Mouse (Mus musculus): Measurements from ENCODE around the gene Abca13. TPM values are rescaled to one million over a fixed set of nuclear protein-coding genes. Genes with fewer than 3 reads are reported as not detected.
"Not testable (repeated sequence)": the region's sequence is repeated elsewhere in the genome, so short reads cannot be mapped to it uniquely, and the experiment has no call there.

The Abca13 gene
- polyA plus RNA-seq, 1 experiment from 2014 or later: not detected

DNA sequence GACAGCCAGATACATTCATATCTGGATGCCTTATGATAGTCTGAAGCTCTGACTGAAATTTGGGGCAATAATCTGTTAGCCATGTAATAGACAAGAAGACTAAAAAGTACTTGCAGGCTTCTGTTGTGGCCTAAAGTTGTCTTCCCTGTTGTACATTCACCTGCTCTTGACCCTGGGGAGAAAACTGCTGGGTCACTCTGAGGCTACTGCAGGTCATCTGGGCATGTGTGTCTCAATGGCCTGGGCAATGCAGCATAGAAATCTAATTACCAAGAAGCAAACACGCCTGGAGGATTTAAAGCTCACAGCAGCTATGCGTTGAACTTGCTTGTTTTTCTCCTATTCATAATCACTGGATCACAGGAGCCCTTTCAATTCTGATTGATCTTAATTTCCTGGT is 8.1 kb downstream of the Abca13 start:
- Histone ChIP-seq H3K27me3 (no peaks in the 10 kb centered on the region), H3K9me3 (no peaks in the 10 kb centered on the region), H3K4me2 (replicated peaks) (no peak overlapping the region), H3K36me3 (no peaks in the 10 kb centered on the region), H3K27ac (replicated peaks) (no peak overlapping the region), H3K9ac (replicated peaks) (no peak overlapping the region), H3K4me3 (no peak overlapping the region), H3K4me1 (no peaks in the 10 kb centered on the region)
- ATAC-seq (ENCODE audit: low FRiP score, low read depth): no peak
- WGBS: 66% methylated on average over 2 of the region's 2 CpGs

GRCm38 (mm10) chr11:9210707-9211106 is 19.0 kb downstream of the Abca13 start:
- H3K9ac ChIP-seq (replicated peaks): no peak overlapping the region
- H3K27ac ChIP-seq (replicated peaks): no peak overlapping the region
- H3K9me3 ChIP-seq: no peaks in the 10 kb centered on the region
- no peaks in the 10 kb centered on the region for H3K4me1 ChIP-seq
- no peaks in the 10 kb centered on the region for H3K27me3 ChIP-seq
- no peak overlapping the region for H3K4me2 ChIP-seq (replicated peaks)
- ATAC-seq (ENCODE audit: low FRiP score, low read depth): no peak
- H3K36me3 ChIP-seq: no peaks in the 10 kb centered on the region
- WGBS: 68% methylated on average over 8 of the region's 8 CpGs
- H3K4me3 ChIP-seq: no peak overlapping the region

- Histone ChIP-seq H3K4me1 (no peaks in the 10 kb centered on the region), H3K36me3 (no peaks in the 10 kb centered on the region), H3K27me3 (no peaks in the 10 kb centered on the region), H3K4me2 (replicated peaks) (no peak overlapping the region), H3K9me3 (no peaks in the 10 kb centered on the region), H3K27ac (replicated peaks) (no peak overlapping the region), H3K4me3 (no peak overlapping the region), H3K9ac (replicated peaks) (no peak overlapping the region)
- WGBS: 93% methylated on average over 9 of the region's 9 CpGs
- ATAC-seq (ENCODE audit: low FRiP score, low read depth): no peak
These were observed 21.8 kb downstream of the Abca13 start for GRCm38 (mm10) chr11:9213580-9213979.

GRCm38 (mm10) chr11:9216252-9216651 is 24.5 kb downstream of the Abca13 start:
- Histone ChIP-seq H3K9me3 (no peaks in the 10 kb centered on the region), H3K4me2 (replicated peaks) (no peak overlapping the region), H3K4me1 (no peaks in the 10 kb centered on the region), H3K27ac (replicated peaks) (no peak overlapping the region), H3K4me3 (no peak overlapping the region), H3K27me3 (no peaks in the 10 kb centered on the region), H3K36me3 (no peaks in the 10 kb centered on the region), H3K9ac (replicated peaks) (no peak overlapping the region)
- ATAC-seq (ENCODE audit: low FRiP score, low read depth): no peak
- 27% methylated on average over 4 of the region's 4 CpGs for WGBS

DNA sequence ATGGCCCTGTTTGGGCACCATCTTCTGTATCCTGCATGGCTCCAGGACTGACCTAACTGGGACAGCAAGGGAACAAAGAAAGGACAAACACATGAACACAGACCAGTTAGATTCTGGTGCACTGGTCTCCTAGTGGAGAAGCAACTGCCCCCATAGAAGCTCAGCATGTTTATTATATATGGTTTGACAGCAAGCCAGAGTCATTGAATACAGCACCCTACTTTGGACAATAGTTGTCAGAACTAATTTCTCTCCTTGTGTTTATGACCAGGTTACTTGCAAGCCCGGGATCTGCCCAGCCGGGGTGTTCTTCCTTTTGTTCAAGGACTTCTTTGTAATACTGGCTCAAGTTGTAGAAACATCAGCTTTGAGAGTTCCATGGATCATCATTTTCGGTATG is 28.8 kb downstream of the Abca13 start:
- Histone ChIP-seq H3K36me3 (no peaks in the 10 kb centered on the region), H3K9ac (replicated peaks) (no peak overlapping the region), H3K9me3 (no peaks in the 10 kb centered on the region), H3K4me3 (no peak overlapping the region), H3K27me3 (no peaks in the 10 kb centered on the region), H3K4me1 (no peaks in the 10 kb centered on the region), H3K4me2 (replicated peaks) (no peak overlapping the region), H3K27ac (replicated peaks) (no peak overlapping the region)
- no peak for ATAC-seq (ENCODE audit: low FRiP score, low read depth)
- WGBS: 91% methylated on average over 3 of the region's 3 CpGs

- no peak overlapping the region for H3K4me2 ChIP-seq (replicated peaks)
- no peaks in the 10 kb centered on the region for H3K4me1 ChIP-seq
- H3K4me3 ChIP-seq: no peak overlapping the region
- H3K27me3 ChIP-seq: no peaks in the 10 kb centered on the region
- 95% methylated on average over 1 of the region's 1 CpGs for WGBS
- H3K9me3 ChIP-seq: no peaks in the 10 kb centered on the region
- H3K27ac ChIP-seq (replicated peaks): no peak overlapping the region
- no peaks in the 10 kb centered on the region for H3K36me3 ChIP-seq
- no peak overlapping the region for H3K9ac ChIP-seq (replicated peaks)
- no peak for ATAC-seq (ENCODE audit: low FRiP score, low read depth)
These were observed 29.9 kb downstream of the Abca13 start for GRCm38 (mm10) chr11:9221646-9222045.

DNA sequence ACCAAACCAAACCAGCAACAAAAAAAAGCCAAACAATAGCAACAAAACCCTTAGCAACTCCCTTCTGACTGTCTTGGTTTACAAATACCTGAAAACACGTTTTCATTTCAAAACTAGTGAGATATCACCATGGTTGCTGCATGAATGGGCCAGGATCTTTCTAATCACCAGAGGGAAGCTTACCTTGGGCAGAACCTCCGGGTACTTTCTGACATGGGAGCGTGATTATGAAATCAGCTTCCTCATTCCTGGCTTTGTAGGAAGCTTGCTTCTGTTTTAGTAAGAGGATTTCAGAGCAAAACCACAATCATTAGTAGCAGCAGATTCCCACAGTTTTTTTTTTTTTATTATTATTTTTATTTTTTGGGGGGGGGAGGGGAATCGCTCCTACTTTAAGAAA is 34.7 kb downstream of the Abca13 start:
- ATAC-seq (ENCODE audit: low FRiP score, low read depth): no peak
- WGBS: 83% methylated on average over 4 of the region's 4 CpGs

DNA sequence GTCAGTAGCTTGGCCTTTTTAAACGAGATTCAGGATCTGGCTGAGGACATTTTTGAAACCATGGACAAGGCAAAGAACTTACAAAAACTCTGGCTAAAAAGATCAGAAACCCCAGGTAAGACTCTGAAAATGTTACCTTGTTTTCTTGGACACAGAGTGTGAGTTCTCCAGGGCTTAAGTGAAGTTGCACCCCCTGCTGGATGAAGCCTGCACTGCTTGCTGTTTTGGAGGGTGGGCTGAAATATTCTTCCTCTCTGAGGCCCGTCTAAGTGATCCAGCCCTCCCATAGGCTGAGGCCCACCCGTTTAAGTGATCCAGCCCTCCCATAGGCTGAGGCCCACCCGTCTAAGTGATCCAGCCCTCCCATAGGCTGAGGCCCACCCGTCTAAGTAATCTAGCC is 57.9 kb downstream of the Abca13 start:
- not testable (repeated sequence) for H3K4me1 ChIP-seq; H3K27ac ChIP-seq (replicated peaks); H3K4me3 ChIP-seq; H3K9me3 ChIP-seq; H3K27me3 ChIP-seq; H3K4me2 ChIP-seq (replicated peaks); ATAC-seq (ENCODE audit: low FRiP score, low read depth); H3K36me3 ChIP-seq; H3K9ac ChIP-seq (replicated peaks)
- 82% methylated on average over 5 of the region's 5 CpGs for WGBS

More for the DNA sequence above, 34.7 kb downstream of the Abca13 start:
- no peaks in the 10 kb centered on the region for H3K4me1 ChIP-seq
- H3K4me2 ChIP-seq (replicated peaks): no peak overlapping the region
- no peaks in the 10 kb centered on the region for H3K36me3 ChIP-seq
- no peak overlapping the region for H3K4me3 ChIP-seq
- H3K27ac ChIP-seq (replicated peaks): no peak overlapping the region
- H3K27me3 ChIP-seq: no peaks in the 10 kb centered on the region
- no peak overlapping the region for H3K9ac ChIP-seq (replicated peaks)
- H3K9me3 ChIP-seq: no peaks in the 10 kb centered on the region

DNA sequence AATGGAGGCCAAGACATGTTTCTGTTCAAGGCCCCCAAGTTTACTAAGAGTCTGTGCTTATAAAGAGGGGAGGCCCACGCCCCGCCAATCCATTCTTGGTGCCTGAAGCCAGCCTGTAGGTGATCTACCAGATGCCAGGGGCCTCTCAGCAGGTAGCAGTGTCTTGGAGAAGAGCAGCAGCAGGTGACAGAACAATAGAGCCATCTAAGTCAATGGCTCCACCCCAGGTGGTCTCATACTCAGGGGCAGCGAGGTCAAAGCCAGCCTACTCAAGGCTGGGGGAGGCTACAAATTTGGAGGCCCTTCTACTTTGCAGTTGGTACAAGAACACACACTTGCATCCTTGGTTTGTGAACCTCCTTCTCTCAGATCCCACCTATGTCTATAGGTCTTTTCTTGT is 71.3 kb downstream of the Abca13 start:
- not testable (repeated sequence) for ATAC-seq (ENCODE audit: low FRiP score, low read depth); H3K4me2 ChIP-seq (replicated peaks); H3K9ac ChIP-seq (replicated peaks); H3K4me1 ChIP-seq; H3K36me3 ChIP-seq; H3K9me3 ChIP-seq; H3K4me3 ChIP-seq; H3K27ac ChIP-seq (replicated peaks); H3K27me3 ChIP-seq
- WGBS: 46% methylated on average over 3 of the region's 3 CpGs

GRCm38 (mm10) chr11:9269090-9269489 is 77.3 kb downstream of the Abca13 start:
- no peak overlapping the region for H3K4me3 ChIP-seq
- H3K9ac ChIP-seq (replicated peaks): no peak overlapping the region
- no peak overlapping the region for H3K4me2 ChIP-seq (replicated peaks)
- ATAC-seq (ENCODE audit: low FRiP score, low read depth): no peak
- no peak overlapping the region for H3K27ac ChIP-seq (replicated peaks)
- 84% methylated on average over 3 of the region's 3 CpGs for WGBS
- no peaks in the 10 kb centered on the region for H3K27me3 ChIP-seq
- no peaks in the 10 kb centered on the region for H3K36me3 ChIP-seq
- H3K4me1 ChIP-seq: no peaks in the 10 kb centered on the region
- no peaks in the 10 kb centered on the region for H3K9me3 ChIP-seq

DNA sequence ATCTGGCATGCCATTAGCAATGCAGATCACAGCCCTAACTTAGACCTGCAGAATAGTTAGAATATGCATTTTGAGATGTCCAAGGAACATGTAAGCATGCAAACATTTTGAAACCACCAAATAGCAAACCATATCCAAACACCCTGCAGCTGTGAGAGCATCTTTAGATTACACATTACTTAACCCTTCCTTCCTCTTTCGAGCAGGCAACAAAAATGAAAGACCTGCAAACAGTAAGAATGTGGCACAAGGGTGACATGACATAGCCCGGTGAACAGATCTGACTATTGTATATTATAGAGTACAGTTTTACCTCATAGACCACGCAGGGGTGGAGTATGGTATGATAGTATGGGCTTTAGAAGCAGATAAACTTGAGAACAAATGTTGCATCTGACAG is 93.5 kb downstream of the Abca13 start:
- H3K9me3 ChIP-seq: no peaks in the 10 kb centered on the region
- no peak for ATAC-seq (ENCODE audit: low FRiP score, low read depth)
- H3K36me3 ChIP-seq: no peaks in the 10 kb centered on the region
- no peak overlapping the region for H3K4me3 ChIP-seq
- H3K9ac ChIP-seq (replicated peaks): no peak overlapping the region
- 83% methylated on average over 3 of the region's 3 CpGs for WGBS
- H3K4me1 ChIP-seq: no peaks in the 10 kb centered on the region
- no peaks in the 10 kb centered on the region for H3K27me3 ChIP-seq
- no peak overlapping the region for H3K27ac ChIP-seq (replicated peaks)
- H3K4me2 ChIP-seq (replicated peaks): no peak overlapping the region

GRCm38 (mm10) chr11:9285759-9286158 is 94.0 kb downstream of the Abca13 start:
- Histone ChIP-seq H3K27me3 (no peaks in the 10 kb centered on the region), H3K36me3 (no peaks in the 10 kb centered on the region), H3K9me3 (no peaks in the 10 kb centered on the region), H3K4me1 (no peaks in the 10 kb centered on the region), H3K4me3 (no peak overlapping the region), H3K27ac (replicated peaks) (no peak overlapping the region), H3K9ac (replicated peaks) (no peak overlapping the region), H3K4me2 (replicated peaks) (no peak overlapping the region)
- 85% methylated on average over 3 of the region's 3 CpGs for WGBS
- ATAC-seq (ENCODE audit: low FRiP score, low read depth): no peak

GRCm38 (mm10) chr11:9291168-9291567 is 99.4 kb downstream of the Abca13 start:
- no peaks in the 10 kb centered on the region for H3K9me3 ChIP-seq
- WGBS: 89% methylated on average over 7 of the region's 7 CpGs
- H3K27me3 ChIP-seq: no peaks in the 10 kb centered on the region
- no peaks in the 10 kb centered on the region for H3K4me1 ChIP-seq
- no peak overlapping the region for H3K27ac ChIP-seq (replicated peaks)
- H3K36me3 ChIP-seq: no peaks in the 10 kb centered on the region
- H3K4me2 ChIP-seq (replicated peaks): no peak overlapping the region
- no peak overlapping the region for H3K9ac ChIP-seq (replicated peaks)
- H3K4me3 ChIP-seq: no peak overlapping the region
- no peak for ATAC-seq (ENCODE audit: low FRiP score, low read depth)
